Mouse (Mus musculus): ENCODE measurements around the gene Selenof. TPM values are rescaled to one million over a fixed set of nuclear protein-coding genes. Genes with fewer than 3 reads are reported as not detected.

The Selenof gene
- total RNA-seq, 2 experiments from 2014 or later = 204 to 206 TPM

GRCm38 (mm10) chr3:144606449-144606848, 36.3 kb downstream of the Selenof start:
- intact Hi-C loops (cut with DNase I) = no loop called here
- TF ChIP-seq CTCF (IDR thresholded peaks at IDR 0.05) = peak; percentile 14

GRCm38 (mm10) chr3:144608090-144608489, 38.0 kb downstream of the Selenof start:
- intact Hi-C loops (cut with DNase I) = no loop called here
- Histone ChIP-seq H3K4me3 (no peak overlapping the region), H3K27ac (no peak overlapping the region)
- no peak for DNase-seq (ENCODE audit: extremely low spot score in 1 of 2, low spot score in 2 of 2)
- no peak for TF ChIP-seq CTCF (IDR thresholded peaks at IDR 0.05)

More at GRCm38 (mm10) chr3:144606449-144606848, 36.3 kb downstream of the Selenof start:
- no peak overlapping the region for H3K4me3 ChIP-seq
- DNase-seq (ENCODE audit: extremely low spot score in 1 of 2, low spot score in 2 of 2) = no peak
- H3K27ac ChIP-seq = no peak overlapping the region

- no peak overlapping the region for H3K4me3 ChIP-seq
- H3K27ac ChIP-seq = no peak overlapping the region
- TF ChIP-seq CTCF (IDR thresholded peaks at IDR 0.05) = no peak
- DNase-seq (ENCODE audit: extremely low spot score in 1 of 2, low spot score in 2 of 2) = no peak
- intact Hi-C loops (cut with DNase I) = no loop called here
These were observed 40.7 kb downstream of the Selenof start for GRCm38 (mm10) chr3:144610759-144611158.

- Histone ChIP-seq H3K27ac (no peak overlapping the region), H3K4me3 (no peak overlapping the region)
- intact Hi-C loops (cut with DNase I) = no loop called here
- no peak for DNase-seq (ENCODE audit: extremely low spot score in 1 of 2, low spot score in 2 of 2)
- TF ChIP-seq CTCF (IDR thresholded peaks at IDR 0.05) = no peak
These were observed 41.6 kb downstream of the Selenof start for GRCm38 (mm10) chr3:144611626-144612271.

- Histone ChIP-seq H3K4me3 (no peak overlapping the region), H3K27ac (no peak overlapping the region)
- DNase-seq (ENCODE audit: extremely low spot score in 1 of 2, low spot score in 2 of 2) = no peak
- no peak for TF ChIP-seq CTCF (IDR thresholded peaks at IDR 0.05)
- intact Hi-C loops (cut with DNase I) = no loop called here
These were observed 42.3 kb downstream of the Selenof start for GRCm38 (mm10) chr3:144612382-144612781.

GRCm38 (mm10) chr3:144614277-144614676, 44.2 kb downstream of the Selenof start:
- no peak overlapping the region for H3K4me3 ChIP-seq
- no peak for TF ChIP-seq CTCF (IDR thresholded peaks at IDR 0.05)
- no peak overlapping the region for H3K27ac ChIP-seq
- DNase-seq (ENCODE audit: extremely low spot score in 1 of 2, low spot score in 2 of 2) = no peak
- intact Hi-C loops (cut with DNase I) = no loop called here

GRCm38 (mm10) chr3:144614698-144615097, 44.6 kb downstream of the Selenof start:
- TF ChIP-seq CTCF (IDR thresholded peaks at IDR 0.05) = no peak
- Histone ChIP-seq H3K4me3 (no peak overlapping the region), H3K27ac (no peak overlapping the region)
- no peak for DNase-seq (ENCODE audit: extremely low spot score in 1 of 2, low spot score in 2 of 2)
- intact Hi-C loops (cut with DNase I) = no loop called here

- no peak for TF ChIP-seq CTCF (IDR thresholded peaks at IDR 0.05)
- H3K4me3 ChIP-seq = no peak overlapping the region
- H3K27ac ChIP-seq = no peak overlapping the region
- intact Hi-C loops (cut with DNase I) = no loop called here
- DNase-seq (ENCODE audit: extremely low spot score in 1 of 2, low spot score in 2 of 2) = no peak
These were observed 45.4 kb downstream of the Selenof start for GRCm38 (mm10) chr3:144615459-144615858.

- intact Hi-C loops (cut with DNase I) = loop anchor here (1.0 to 2.0 kb wide), 3 partner anchors 46 to 164 kb away; partner anchors contain the start of genes Hs2st1 and Selenof
- peak; percentile 80 to 86 for DNase-seq (ENCODE audit: extremely low spot score in 1 of 2, low spot score in 2 of 2)
- Histone ChIP-seq H3K4me3 (no peak overlapping the region), H3K27ac (no peak overlapping the region)
- peak; percentile 99 for TF ChIP-seq CTCF (IDR thresholded peaks at IDR 0.05)
These were observed 46.7 kb downstream of the Selenof start for GRCm38 (mm10) chr3:144616654-144617425.

- intact Hi-C loops (cut with DNase I) = loop anchor here (1.0 to 2.0 kb wide), 3 partner anchors 47 to 164 kb away; partner anchors contain the start of genes Hs2st1 and Selenof
- no peak for TF ChIP-seq CTCF (IDR thresholded peaks at IDR 0.05)
- H3K27ac ChIP-seq = no peak overlapping the region
- no peak overlapping the region for H3K4me3 ChIP-seq
- DNase-seq (ENCODE audit: extremely low spot score in 1 of 2, low spot score in 2 of 2) = no peak
These were observed 47.6 kb downstream of the Selenof start for GRCm38 (mm10) chr3:144617633-144618180.

- TF ChIP-seq CTCF (IDR thresholded peaks at IDR 0.05) = no peak
- intact Hi-C loops (cut with DNase I) = no loop called here
- no peak overlapping the region for H3K4me3 ChIP-seq
These were observed 53.0 kb downstream of the Selenof start for GRCm38 (mm10) chr3:144622930-144623612.

GRCm38 (mm10) chr3:144625691-144626090, 55.6 kb downstream of the Selenof start:
- intact Hi-C loops (cut with DNase I) = no loop called here
- no peak overlapping the region for H3K27ac ChIP-seq
- no peak for TF ChIP-seq CTCF (IDR thresholded peaks at IDR 0.05)
- no peak for DNase-seq (ENCODE audit: extremely low spot score in 1 of 2, low spot score in 2 of 2)
- H3K4me3 ChIP-seq = no peak overlapping the region

More at GRCm38 (mm10) chr3:144622930-144623612, 53.0 kb downstream of the Selenof start:
- DNase-seq (ENCODE audit: extremely low spot score in 1 of 2, low spot score in 2 of 2) = no peak
- no peak overlapping the region for H3K27ac ChIP-seq

All from left cerebral cortex, adult 2 months (tissue).